ENCODE assay signal across 8 mouse cellular contexts in genomic region chr6:60682233-60682632, GRCm38 (mm10).
DNase-seq lines count a peak whose midpoint lies in the region; ATAC-seq and TF ChIP-seq lines count a peak whose summit lies in the region.

No protein-coding gene starts in this region.

- H3K9ac ChIP-seq in hindbrain, embryonic 16.5 days (ENCODE audit: low read depth, low read length): no peak overlapping the region

- DNase-seq in kidney, adult 8-10 months: peak; percentile 1 to 10
- DNase-seq in kidney, adult 11 months: no peak
- peak; percentile 83 for DNase-seq in brain, adult 2 months (ENCODE audit: low read depth, low spot score)
- DNase-seq in hindlimb bud, embryonic 11.5 days (ENCODE audit: extremely low spot score, low read depth, low spot score): peak; percentile 22
- DNase-seq in urinary bladder, postnatal 25 days (ENCODE audit: low spot score): no peak

- H3K9me3 ChIP-seq in E14TG2a.4 (ENCODE audit: low read length): peaks cover 4% of the 10 kb centered on the region; the same call in 1 of the 2 replicates
- no peaks in the 10 kb centered on the region for H3K9me3 ChIP-seq in hindbrain, embryonic 16.5 days (ENCODE audit: control insufficient read depth, low read length)

- no peak overlapping the region for H3K27ac ChIP-seq in hindbrain, embryonic 16.5 days (ENCODE audit: low read depth, low read length)

- no peak overlapping the region for H3K4me2 ChIP-seq in hindbrain, embryonic 16.5 days (ENCODE audit: low read length)

- H3K4me3 ChIP-seq in E14TG2a.4 (replicated peaks; ENCODE audit: low read length): no peak overlapping the region
- no peak overlapping the region for H3K4me3 ChIP-seq in hindbrain, embryonic 16.5 days (ENCODE audit: low read length)

- H3K36me3 ChIP-seq in E14TG2a.4 (ENCODE audit: insufficient read depth, low read length): no peaks in the 10 kb centered on the region
- H3K36me3 ChIP-seq in hindbrain, embryonic 16.5 days (ENCODE audit: control insufficient read depth, insufficient read depth, low read length): no peaks in the 10 kb centered on the region

- no peaks in the 10 kb centered on the region for H3K27me3 ChIP-seq in E14TG2a.4 (ENCODE audit: insufficient read depth, low read length)
- H3K27me3 ChIP-seq in hindbrain, embryonic 16.5 days (replicated peaks; ENCODE audit: control insufficient read depth, insufficient read depth, low read length): no peaks in the 10 kb centered on the region

- no peaks in the 10 kb centered on the region for H3K4me1 ChIP-seq in E14TG2a.4 (replicated peaks; ENCODE audit: low read depth, low read length)
- H3K4me1 ChIP-seq in hindbrain, embryonic 16.5 days (ENCODE audit: control insufficient read depth, insufficient read depth, low read depth, low read length): no peaks in the 10 kb centered on the region

- ATAC-seq in inflammation-experienced regulatory T-cells, adult 6 months: no peak
- no peak for ATAC-seq in hindbrain, embryonic 16.5 days

- 58% methylated on average over 4 of the region's 4 CpGs for WGBS in hindbrain, embryonic 16.5 days

- TF ChIP-seq CTCF in E14TG2a.4 (conservative IDR thresholded peaks at IDR 0.05; ENCODE audit: low read length): peak; percentile 58

Comparison
In these comparisons a context has a peak if more than half of its experiments do, and no peak if none do; other contexts are left out.
1. DNase-seq: peak in kidney, adult 8-10 months (2 of 2), brain, adult 2 months (single experiment) and hindlimb bud, embryonic 11.5 days (single experiment); none in kidney, adult 11 months (single experiment) and urinary bladder, postnatal 25 days (single experiment).